Mouse (Mus musculus) regulatory T cell (primary cell): ENCODE results near the gene Vwa8.
"Not testable (repeated sequence)": the region's sequence is repeated elsewhere in the genome, so short reads cannot be mapped to it uniquely, and the experiment has no call there.

Source experiments
- in situ Hi-C: fragments of 300-600 bp; cut with MboI, MseI; formaldehyde crosslinking; loops from one replicate; pipeline ENCODE4 v1.15.1; 2025; ENCODE audit warnings: high pct_unique_total_duplicates

Vwa8 gene

GRCm38 (mm10) chr14:78881563-78881962 is 32.7 kb downstream of the Vwa8 start:
- in situ Hi-C loops, result no loop called here

GRCm38 (mm10) chr14:78885915-78886534 is 37.2 kb downstream of the Vwa8 start:
- in situ Hi-C loops, result no loop called here

- in situ Hi-C loops, result no loop called here
Observed at GRCm38 (mm10) chr14:78886566-78887234, 37.8 kb downstream of the Vwa8 start.

DNA sequence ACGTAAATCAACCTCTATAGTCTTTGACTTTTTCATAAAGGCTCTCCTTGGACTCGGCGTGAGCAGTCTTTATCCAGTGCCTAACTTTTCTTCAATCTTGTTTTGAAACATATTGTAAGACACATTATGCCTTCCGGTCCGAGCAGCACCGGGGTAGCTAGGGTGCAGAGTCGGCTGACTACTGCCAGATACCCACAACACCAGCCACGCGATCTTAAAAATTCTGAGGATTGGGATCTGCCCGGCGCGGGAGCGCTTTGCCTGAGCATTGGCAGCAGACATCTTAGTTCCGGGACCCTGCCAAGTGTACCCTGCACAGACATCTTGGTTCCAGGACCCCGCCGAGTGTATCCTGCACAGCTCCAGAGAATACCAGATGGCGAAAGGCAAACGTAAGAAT is 38.6 kb downstream of the Vwa8 start:
- in situ Hi-C loops, result not testable (repeated sequence)

GRCm38 (mm10) chr14:78895496-78895895 is 46.6 kb downstream of the Vwa8 start:
- in situ Hi-C loops, result no loop called here

- in situ Hi-C loops, result no loop called here
Observed at GRCm38 (mm10) chr14:78896252-78896651, 47.4 kb downstream of the Vwa8 start.

DNA sequence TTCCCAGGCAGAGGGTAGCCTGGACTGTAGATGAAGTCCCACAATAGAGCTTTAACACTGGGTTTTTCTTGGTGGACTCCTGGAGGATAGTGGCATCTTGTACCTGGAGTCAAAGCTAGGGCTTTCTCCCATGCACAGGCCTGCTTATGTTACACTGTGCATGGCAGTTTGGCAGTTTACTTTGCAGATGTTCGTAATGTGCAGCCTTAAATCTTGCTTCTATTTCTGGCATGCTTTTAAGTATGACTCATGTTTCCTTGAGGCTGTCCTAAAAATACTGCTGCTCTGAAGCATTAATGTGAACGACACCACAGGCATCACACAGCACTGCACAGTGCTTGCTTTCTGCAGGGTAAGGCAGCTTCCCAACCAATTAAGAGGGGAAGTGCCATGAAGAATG is 51.9 kb downstream of the Vwa8 start:
- in situ Hi-C loops, result no loop called here

DNA sequence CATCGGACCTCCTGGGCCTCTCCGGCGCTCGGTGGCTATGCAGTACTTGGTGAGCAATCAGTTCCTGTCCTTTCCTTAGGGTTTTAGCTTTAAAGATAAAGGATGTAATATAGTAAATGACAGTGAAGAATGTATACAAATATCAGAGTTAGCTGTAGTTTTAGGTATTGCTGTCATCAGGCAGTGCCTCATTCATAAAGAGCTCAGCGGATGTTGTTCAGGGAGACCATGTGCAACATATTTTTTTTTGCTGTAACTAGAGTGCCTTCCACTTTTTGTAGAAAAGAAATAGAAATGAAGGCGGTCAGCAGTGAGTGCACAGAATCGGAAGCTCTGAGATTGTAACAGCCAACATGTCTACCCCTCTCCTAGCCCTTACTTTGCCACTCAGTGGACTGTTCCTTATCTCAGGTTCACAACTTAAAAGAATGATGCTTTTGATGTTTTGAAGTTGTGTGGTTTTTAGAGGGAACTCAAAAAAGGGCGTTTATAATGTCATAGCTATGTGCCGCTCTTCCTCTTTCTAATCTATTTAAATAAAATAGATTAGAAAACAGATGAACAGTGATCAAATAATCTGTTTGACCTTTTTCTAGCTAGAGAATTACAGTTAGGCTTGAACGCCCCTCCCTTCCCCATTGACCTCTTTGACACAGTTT is 59.5 kb downstream of the Vwa8 start:
- in situ Hi-C loops, result no loop called here

GRCm38 (mm10) chr14:78912076-78912475 is 63.2 kb downstream of the Vwa8 start:
- in situ Hi-C loops, result no loop called here

GRCm38 (mm10) chr14:78914180-78914579 is 65.3 kb downstream of the Vwa8 start:
- in situ Hi-C loops, result no loop called here

GRCm38 (mm10) chr14:78916691-78917090 is 67.8 kb downstream of the Vwa8 start:
- in situ Hi-C loops, result no loop called here

GRCm38 (mm10) chr14:78921219-78921618 is 72.4 kb downstream of the Vwa8 start:
- in situ Hi-C loops, result no loop called here

- in situ Hi-C loops, result no loop called here
Observed at GRCm38 (mm10) chr14:78923631-78924030, 74.8 kb downstream of the Vwa8 start.

GRCm38 (mm10) chr14:78924755-78925537 is 76.1 kb downstream of the Vwa8 start:
- in situ Hi-C loops, result no loop called here

DNA sequence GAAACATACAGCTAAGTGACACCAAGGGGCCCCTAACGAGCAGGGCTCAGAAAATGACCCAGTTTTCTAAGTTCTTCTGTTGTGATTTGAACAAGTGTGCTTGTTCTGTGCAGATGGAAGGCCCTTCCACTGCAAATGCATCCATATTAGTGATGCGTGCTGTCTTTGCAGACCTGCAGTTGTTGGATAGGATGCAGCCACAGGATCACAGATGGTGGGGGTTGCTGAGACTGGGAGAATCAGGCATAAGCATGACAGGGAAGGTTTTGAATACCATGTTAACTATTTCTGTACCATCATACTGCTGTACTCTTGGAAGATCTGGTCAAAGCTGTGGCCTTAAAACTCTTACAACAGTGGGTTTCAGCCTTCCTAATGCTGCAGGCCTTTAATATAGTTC is 83.2 kb downstream of the Vwa8 start:
- in situ Hi-C loops, result no loop called here

DNA sequence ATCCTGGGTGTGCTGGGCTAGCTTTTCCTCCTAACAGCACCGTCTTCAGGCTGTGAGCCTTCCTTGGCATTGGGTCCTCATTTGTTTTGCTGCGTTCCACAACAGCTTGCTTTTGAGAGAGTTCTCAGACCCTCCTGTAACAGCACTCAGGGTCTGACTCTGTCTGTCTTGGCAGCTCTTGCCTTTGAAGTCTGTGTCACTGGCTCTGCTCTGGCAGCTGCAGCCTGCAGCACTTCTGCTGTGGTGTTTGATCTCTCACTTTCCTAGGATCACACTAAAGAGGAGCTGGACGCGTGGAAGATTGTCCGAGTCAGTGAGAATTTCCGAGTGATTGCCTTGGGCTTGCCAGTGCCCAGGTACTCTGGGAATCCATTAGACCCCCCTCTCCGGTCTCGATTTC is 84.5 kb downstream of the Vwa8 start:
- in situ Hi-C loops, result no loop called here

DNA sequence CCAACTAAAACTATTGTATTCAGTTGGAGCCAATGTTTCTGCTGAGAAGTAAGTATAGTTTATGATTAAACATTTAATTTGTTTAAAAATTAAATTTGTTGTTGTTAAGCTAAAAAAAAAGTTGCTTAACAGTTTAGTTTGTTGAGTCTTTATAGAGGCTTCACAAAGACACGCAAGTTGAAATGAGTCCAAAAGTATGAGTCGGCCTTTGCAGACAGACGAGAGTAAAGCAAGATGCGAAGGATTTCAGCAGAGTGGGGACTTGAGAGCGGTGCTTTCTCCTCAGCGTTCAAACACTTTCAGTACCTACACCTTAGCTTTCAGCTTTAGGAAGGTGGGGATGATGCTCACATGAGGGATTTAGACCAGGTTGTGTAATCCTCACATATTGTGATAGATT is 85.7 kb downstream of the Vwa8 start:
- in situ Hi-C loops, result no loop called here

GRCm38 (mm10) chr14:78935796-78936195 is 86.9 kb downstream of the Vwa8 start:
- in situ Hi-C loops, result no loop called here

GRCm38 (mm10) chr14:78941741-78942475 is 93.1 kb downstream of the Vwa8 start:
- in situ Hi-C loops, result no loop called here

- in situ Hi-C loops, result no loop called here
Observed at GRCm38 (mm10) chr14:78955745-78956144, 106.9 kb downstream of the Vwa8 start.

GRCm38 (mm10) chr14:78970621-78971020 is 121.8 kb downstream of the Vwa8 start:
- in situ Hi-C loops, result no loop called here

- in situ Hi-C loops, result no loop called here
Observed at GRCm38 (mm10) chr14:78972424-78972823, 123.6 kb downstream of the Vwa8 start.
